Mouse (Mus musculus) gastrocnemius, postnatal 10 days (tissue): ENCODE measurements at regions not wholly inside any gene's neighbourhood (a gene's known extent, or its start where the extent isn't known, plus 50 kb on each side); places are given as distances from the start of the nearest gene placed in this dataset.
A peak's percentile ranks its signal among the peaks of the same experiment; 100 is the strongest.

Experiments used
- DNase-seq: peaks from one replicate; pipeline ENCODE4 v3.0.0; 2021; ENCODE audit warnings: mixed read lengths

DNA sequence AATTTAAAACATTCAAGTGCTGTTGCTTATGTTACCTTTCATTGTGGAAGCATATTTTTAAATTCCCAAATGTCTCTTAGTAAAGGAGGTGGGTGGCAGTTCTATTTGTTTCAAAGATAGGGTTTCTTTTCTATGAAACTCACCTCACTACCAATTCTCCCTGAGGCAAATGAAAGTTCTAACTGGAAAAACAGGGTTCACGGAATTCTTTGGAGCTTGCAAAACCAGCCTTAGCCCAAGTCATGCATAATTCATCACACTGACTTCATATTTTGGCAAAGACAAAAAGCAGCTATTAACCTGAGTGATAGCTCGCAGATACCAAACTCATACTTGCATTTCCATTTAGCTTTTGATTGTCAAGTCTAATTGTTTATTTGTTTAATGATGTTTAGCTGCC is 73.8 kb downstream of the Dio2 start:
- DNase-seq: no peak

DNA sequence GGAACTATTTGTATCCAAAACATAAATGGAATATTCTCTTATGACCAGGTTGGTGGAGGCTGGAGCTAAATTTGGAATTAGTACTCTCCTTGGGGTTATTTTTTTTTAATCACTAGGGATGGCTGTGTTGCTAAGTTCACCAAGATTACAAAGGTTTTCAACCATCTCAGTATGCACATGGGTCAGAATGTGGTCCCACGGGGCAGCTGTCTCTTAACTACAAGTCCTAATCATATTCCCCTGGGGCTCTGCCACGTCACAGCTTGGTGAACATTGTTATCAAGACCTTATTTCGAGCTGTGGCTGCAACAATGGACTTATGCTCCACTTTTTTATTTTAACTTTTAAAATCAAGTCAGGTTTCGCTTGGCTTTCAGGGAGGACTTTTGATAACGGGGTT is 92.8 kb downstream of the Dio2 start:
- no peak for DNase-seq

DNA sequence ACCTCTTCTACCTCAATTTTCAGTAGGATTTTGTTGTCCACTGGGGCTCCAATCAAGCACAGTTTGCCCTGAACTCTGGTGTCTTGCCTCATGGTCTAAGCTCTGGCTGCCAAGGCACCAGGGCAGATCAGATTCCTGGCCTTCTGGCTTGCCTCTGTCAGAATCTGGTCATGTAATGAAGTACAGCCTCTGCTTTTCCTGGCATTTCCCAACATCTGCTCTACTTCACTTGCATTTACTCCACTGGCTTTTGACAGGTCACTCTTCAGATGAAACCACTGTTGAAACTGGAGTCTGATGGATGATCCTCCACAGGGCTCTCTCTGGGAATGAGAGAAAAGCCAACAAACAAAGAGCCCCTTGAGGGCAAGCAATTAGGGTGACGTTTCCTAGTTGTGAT is 94.3 kb downstream of the Dio2 start:
- DNase-seq: no peak

DNA sequence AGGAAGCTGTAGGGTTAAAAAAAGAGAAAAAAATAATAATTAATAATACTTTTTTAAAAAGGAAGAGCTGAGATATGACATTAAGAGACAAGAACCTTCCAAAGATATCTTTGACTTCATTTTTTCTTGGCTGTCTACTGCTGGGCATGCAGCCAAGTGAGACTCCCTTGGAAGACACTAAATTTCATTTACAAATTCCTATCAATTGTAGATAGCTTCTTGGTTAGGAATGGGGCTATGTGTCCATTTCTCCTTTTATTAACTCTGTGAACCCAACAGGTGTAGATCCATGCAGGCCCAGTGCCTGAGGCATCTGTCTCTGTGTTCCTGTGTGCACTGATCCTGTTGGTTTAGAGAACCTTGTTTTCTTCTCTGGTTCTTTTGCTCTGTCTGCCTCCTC is 113.4 kb downstream of the Dio2 start:
- peak; percentile 38 for DNase-seq

DNA sequence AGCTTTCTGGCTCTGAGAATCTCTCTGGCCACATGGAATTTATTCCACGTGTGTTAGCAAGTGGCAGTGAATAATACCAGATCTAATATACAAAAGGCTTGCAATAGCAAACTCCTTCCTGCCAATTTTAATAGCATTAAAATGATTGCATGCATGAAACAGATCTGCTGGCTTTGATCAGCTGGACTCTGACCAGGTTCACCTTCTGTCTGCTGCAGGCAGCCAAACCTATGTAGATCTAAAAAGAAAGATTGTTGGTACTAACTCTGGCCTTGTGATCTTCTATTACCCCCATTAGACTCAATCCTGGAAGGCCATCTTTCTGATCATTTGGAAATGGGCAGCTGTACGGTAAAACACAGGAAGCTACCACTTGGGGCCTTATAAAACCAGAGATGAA is 114.8 kb downstream of the Dio2 start:
- no peak for DNase-seq

DNA sequence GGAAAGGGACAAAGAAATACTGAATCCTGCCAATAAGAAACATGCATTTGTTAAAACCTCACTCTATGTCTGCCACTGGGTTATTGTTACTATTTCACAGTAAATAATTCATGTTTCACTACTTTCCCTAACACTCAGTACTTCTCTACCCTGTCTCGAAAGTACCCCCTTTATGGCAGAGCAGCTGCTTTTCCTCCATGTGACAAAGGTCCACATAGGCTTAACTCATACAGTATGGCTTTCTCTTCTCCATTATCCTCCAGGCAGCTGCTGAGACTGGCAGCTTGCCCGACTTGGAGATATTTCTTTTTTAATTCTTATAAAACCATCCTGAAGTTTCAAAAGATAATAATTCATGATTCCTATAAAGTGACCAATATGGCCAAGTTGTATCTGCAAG is 129.4 kb downstream of the Dio2 start:
- DNase-seq: peak; percentile 12

DNA sequence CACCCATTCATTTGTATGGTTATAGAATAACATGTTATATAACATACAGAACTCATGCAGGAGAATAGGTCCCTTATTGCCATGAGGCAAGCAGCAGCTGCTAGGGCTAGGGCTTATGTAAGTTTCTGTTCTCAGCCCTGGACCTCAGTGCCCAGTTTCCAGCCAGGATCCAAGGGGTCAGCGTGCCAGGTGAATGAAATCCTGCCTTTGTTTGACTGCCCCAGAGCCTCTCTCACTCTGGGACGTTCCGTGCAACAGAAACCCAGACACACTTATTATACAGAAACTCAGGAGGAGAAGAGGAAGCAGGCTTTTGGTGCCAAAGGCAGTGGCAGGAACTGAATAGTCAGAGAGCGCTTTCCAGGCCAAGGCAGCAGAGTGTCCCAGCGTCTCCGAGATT is 130.3 kb downstream of the Dio2 start:
- DNase-seq: peak; percentile 20

DNA sequence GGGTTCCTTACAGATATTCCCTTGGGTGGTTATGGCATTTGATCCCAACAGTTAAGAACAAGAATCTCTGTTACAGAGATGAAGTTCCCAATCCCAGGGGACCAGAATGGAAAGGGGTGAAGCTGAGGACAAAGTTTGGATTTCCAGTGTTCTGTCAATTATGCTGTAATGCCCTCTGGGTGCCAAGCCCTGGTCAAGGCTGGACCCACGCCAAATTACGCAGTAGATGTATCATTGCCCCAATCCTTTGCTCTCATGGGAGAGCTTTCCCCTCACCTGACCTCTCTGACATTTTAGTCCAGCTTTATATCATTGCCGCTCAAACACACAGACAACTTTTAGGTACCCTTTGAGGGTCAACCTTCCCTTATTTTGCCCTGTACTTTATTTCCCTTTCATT is 158.2 kb downstream of the Dio2 start:
- DNase-seq: no peak

DNA sequence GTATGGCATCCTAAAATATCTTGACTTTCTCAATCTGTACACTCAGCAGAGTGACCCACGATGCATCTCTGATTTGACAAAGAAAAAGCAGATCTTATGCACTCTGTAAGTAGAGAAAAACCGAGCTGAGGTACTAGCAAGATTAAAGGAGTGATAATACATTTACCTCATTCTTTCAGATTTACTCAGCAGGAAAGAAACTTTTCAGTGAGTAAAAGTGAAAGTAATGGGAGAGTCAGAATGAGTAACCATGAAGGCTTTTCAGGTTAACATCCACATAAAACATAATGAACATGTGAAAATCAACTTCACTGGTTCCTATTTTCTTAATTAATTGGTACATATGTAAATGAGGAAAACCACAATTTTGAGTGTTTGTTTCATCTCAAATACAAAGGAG is 162.1 kb downstream of the Dio2 start:
- no peak for DNase-seq

DNA sequence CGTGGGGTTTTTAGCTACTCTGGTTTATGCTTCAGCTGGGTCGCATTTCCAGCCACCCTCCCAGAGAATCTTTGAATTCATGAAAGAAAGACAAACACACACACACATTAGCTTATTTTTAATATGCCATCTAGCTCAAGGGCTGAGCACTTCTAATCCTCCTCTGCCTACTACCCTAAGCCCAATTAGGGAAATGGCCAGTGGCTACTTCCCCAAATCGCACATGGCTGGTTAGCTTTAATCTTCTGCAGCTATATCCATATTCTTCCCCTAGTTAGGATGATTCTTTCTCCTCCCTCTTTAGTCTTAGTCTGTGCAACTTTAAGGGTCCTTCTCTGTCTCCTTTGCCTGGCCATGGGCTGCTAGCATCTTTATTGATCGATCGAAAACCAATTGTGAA is 166.3 kb downstream of the Dio2 start:
- no peak for DNase-seq

DNA sequence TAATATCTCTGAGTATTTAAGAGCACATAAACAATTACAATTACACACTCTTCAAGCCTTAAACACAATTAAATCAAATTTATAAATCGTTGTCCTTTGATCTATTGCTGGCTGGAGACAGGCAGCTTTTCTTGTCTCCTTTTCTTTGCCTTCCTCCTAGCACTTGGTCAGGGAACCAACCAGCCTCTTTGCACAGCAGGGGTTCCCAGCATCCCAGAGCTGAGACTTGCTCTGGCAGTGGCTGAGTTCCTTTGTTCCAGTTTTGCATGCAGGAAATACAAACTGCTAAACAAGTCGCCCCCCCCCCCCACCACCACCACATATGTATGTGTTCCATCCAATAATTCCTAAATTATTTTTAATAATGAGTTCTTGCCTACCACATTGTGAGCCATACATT is 166.7 kb downstream of the Dio2 start:
- no peak for DNase-seq

DNA sequence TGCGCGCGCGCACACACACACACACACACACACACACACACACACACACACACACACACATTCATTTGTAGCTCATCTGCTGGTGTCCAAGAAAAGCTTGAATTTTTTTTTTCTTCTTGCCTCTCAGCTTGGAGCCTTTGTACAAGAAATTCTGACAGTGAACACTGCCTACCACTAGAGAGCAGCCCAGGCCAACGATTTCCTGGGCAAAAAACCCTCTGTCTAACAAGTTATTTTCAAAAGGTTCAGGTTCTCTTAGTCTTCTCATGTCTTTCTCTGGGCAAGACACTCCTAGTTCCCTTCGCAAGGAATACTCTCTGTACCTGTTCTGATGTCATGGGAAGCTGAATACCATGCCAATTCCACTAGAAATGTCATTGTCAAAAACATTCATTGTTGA is 171.9 kb downstream of the Dio2 start:
- peak; percentile 26 for DNase-seq

DNA sequence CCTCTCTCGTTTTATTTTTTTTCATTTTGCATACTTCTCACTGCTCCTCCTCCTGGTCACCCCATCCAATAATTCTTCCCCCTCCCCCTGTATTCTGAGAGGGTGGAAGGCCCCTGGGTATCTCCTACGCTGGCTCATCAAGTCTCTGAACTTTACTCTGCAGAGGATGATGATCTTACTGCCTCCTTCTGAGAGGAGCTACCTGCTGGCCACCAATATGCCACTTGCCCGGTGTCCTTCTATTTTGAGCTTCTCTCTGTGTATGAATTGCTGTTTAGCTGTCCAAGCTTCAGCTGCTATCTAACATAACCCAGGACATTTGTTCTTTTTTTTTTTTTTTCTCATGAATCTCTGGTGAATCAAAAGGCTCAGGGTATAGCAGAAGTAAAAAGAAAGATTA is 173.2 kb downstream of the Dio2 start:
- no peak for DNase-seq

DNA sequence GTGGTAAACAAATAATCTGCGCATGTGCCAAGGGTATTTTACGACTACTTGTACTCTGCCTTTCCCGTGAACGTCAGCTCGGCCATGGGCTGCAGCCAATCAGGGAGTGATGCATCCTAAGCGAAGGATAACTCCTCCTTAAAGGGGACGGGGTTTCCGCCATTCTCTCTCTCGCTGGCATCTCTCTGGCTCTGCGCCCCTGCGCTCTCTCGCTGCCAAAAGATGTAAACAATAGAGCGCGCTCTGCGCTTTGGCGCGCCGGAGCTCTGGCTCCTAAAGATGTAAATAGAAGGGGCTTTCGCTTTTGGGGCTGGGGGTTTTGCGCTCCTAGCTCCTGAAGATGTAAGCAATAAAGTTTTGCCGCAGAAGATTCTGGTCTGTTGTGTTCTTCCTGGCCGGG is 173.6 kb downstream of the Dio2 start:
- peak; percentile 3 for DNase-seq

DNA sequence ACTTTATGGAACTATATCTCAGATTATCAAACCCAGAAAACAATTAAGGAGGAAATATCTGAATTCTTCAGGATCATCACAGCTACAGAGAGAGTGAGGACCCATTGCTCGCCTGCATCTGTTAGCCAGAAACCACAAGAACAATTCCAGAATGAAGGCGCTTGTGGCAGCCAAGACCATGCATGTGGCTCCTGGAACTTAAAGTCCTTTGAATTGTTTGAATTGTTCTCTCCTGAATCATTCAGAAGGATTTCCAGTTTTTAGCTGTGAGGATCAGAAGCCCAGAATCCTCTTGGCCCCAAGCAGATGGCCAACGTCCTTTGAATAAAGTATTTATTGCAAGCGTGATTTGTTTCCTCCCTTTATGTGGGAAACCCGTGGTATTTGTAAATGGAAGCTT is 195.9 kb downstream of the Dio2 start:
- DNase-seq: no peak
